Mouse (Mus musculus) limb, embryonic 11.5 days (tissue): ENCODE data around the gene Rbm33. TPM values are rescaled to one million over a fixed set of nuclear protein-coding genes. Genes with fewer than 3 reads are reported as not detected.

Source experiments
- ATAC-seq: fragments of 200-750 bp; cut with Nextera tagmentation; 2 replicates; pipeline ENCODE4 v1.8.0; 2017; ENCODE audit warnings: low read depth; ENCODE audit not compliant: insufficient number of reproducible peaks, low FRiP score, low TSS enrichment
- DNase-seq: peaks from one replicate; pipeline ENCODE4 v3.0.0-alpha.2; 2015; ENCODE audit warnings: low spot score
- H3K27ac ChIP-seq: fragments of 300-500 bp; sonication (generic); replicated peaks from 2 replicates; pipeline ENCODE4 v1.5.1; 2014; ENCODE audit warnings: low read depth, mild to moderate bottlenecking, low read length
- H3K27me3 ChIP-seq: fragments of 300-500 bp; sonication (generic); 2 replicates; pipeline ENCODE4 v1.6.1; 2014; ENCODE audit warnings: mild to moderate bottlenecking, low read length, mixed read lengths; ENCODE audit not compliant: control insufficient read depth, insufficient read depth
- H3K36me3 ChIP-seq: fragments of 300-500 bp; sonication (generic); 2 replicates; pipeline ENCODE4 v1.6.1; 2014; ENCODE audit warnings: mild to moderate bottlenecking, low read length, moderate library complexity, mixed read lengths; ENCODE audit not compliant: control insufficient read depth, insufficient read depth
- H3K4me1 ChIP-seq: fragments of 300-500 bp; sonication (generic); 2 replicates; pipeline ENCODE4 v1.6.1; 2014; ENCODE audit warnings: low read length, mixed read lengths; ENCODE audit not compliant: control insufficient read depth, insufficient read depth
- H3K4me2 ChIP-seq: fragments of 300-500 bp; sonication (generic); 2 replicates; pipeline ENCODE4 v1.6.1; 2014; ENCODE audit warnings: low read depth, mild to moderate bottlenecking, moderate library complexity; ENCODE audit not compliant: severe bottlenecking
- H3K4me3 ChIP-seq: fragments of 300-500 bp; sonication (generic); 2 replicates; pipeline ENCODE4 v1.5.1; 2014; ENCODE audit warnings: low read depth, low read length
- H3K9ac ChIP-seq: fragments of 300-500 bp; sonication (generic); 2 replicates; pipeline ENCODE4 v1.6.1; 2014; ENCODE audit warnings: mild to moderate bottlenecking, low read length
- H3K9me3 ChIP-seq: fragments of 300-500 bp; sonication (generic); 2 replicates; pipeline ENCODE4 v1.6.1; 2016; ENCODE audit warnings: low read length; ENCODE audit not compliant: control insufficient read depth
- WGBS: fragments of 180-500 bp; shearing (Covaris S2); extraction: QIAGEN DNeasy Blood & Tissue Kit; methylation state at CpG from one replicate; pipeline ENCODE4 v1.1.7; 2014; 5-methylcytosine and 5-hydroxymethylcytosine counted together
- polyA plus RNA-seq: library from polyadenylated mRNA; unstranded; fragments of >200 nt; fragmentation: Nextera tagmentation; extraction: Ambion mirVana; gene quantifications from 2 replicates; pipeline ENCODE4 v1.2.1, GENCODE M21; 2014

The Rbm33 gene
- polyA plus RNA-seq, 1 experiment from 2014 or later = 18.5 TPM

DNA sequence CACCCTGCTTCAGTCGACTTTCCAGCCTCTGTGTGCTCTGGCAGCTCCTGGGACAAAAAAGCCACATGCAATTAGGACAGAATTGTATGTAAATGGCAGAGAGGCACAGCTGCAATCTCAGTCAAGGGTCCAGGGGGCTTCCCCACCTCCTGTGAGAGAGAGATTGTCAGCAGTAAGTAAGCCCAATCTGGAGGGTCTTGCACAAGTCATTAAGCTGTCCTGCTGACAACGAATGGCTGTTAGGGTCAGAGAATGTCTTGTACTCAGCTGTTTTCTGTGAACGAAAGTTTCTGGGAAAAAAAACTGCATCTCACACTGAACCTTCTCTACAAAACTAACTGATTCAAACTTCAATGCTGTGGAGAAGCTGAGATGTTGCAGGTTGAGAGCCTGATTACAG lies 24.6 kb upstream of the Rbm33 start:
- Histone ChIP-seq H3K4me3 (no peak overlapping the region), H3K9ac (no peak overlapping the region), H3K4me2 (no peak overlapping the region), H3K4me1 (no peaks in the 10 kb centered on the region), H3K27me3 (no peaks in the 10 kb centered on the region), H3K36me3 (no peaks in the 10 kb centered on the region), H3K27ac (no peak overlapping the region), H3K9me3 (no peaks in the 10 kb centered on the region)
- ATAC-seq = no peak
- 24% methylated on average over 3 of the region's 3 CpGs for WGBS
- DNase-seq = no peak

DNA sequence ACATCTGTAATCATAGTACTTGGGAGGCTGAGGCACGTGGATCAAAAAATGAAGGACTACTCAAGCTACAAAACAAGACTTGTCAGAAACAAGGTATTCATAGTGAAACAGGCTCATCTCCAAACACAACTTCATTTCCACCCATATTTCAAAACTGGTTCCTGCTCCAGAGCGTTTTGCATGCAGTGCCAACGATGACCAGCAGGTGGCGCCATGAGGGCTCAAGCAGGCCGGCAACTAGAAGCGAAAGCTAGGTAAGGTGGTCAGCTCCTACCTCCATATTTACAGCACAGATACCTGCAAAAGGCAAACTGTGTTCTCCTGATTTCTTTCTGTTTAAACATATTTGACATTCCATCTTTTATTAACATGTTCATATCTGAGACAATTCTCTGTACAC lies 22.9 kb upstream of the Rbm33 start:
- H3K27ac ChIP-seq = no peak overlapping the region
- WGBS = 6% methylated on average over 6 of the region's 6 CpGs
- H3K9ac ChIP-seq = no peak overlapping the region
- no peak overlapping the region for H3K4me2 ChIP-seq
- no peaks in the 10 kb centered on the region for H3K4me1 ChIP-seq
- H3K27me3 ChIP-seq = no peaks in the 10 kb centered on the region
- no peaks in the 10 kb centered on the region for H3K9me3 ChIP-seq
- ATAC-seq (no peak), DNase-seq (peak; percentile 93)
- H3K4me3 ChIP-seq = no peak overlapping the region
- H3K36me3 ChIP-seq = no peaks in the 10 kb centered on the region

DNA sequence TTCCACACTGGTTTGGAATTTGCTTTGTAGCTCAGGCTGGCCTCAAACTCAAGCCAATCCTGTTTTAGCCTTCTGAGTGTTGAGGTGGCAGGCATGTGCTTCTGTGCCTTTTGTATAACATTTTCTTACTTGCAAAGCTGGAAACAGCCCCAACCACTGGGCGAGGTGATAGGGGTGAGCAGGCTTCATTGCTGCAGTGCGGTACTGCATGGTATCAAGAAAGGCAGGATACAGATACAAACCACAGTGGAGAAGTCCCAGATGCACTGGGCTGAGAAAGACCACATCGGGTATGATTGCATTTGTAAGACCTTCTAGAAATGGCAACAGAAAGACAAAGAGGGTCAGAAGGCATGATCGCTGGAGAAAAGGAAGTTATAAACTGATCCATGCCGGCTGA lies 18.8 kb upstream of the Rbm33 start:
- Histone ChIP-seq H3K9me3 (no peaks in the 10 kb centered on the region), H3K4me1 (no peaks in the 10 kb centered on the region), H3K36me3 (no peaks in the 10 kb centered on the region), H3K9ac (no peak overlapping the region), H3K4me3 (no peak overlapping the region), H3K4me2 (no peak overlapping the region), H3K27ac (no peak overlapping the region), H3K27me3 (no peaks in the 10 kb centered on the region)
- 86% methylated on average over 5 of the region's 5 CpGs for WGBS
- ATAC-seq = no peak
- DNase-seq = no peak

DNA sequence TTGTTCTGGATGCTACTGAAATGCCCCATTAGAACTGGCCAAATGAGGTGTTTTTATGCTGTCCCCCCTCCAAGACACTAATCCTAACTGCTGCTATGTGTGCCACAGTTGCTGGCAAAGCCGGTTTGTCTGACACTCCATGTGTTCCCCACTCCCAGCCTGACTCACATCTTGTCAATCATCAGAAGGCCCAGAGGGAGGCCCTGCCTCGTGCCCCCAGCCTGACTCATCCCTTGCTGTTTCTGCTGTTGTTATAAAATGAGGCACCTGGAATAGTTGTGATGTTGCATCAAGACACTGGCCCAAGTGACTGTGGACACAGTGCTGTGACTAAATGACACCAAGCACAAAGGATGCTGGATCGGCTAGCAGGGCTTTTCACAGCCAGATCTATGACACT lies 18.2 kb upstream of the Rbm33 start:
- Histone ChIP-seq H3K9ac (no peak overlapping the region), H3K4me1 (no peaks in the 10 kb centered on the region), H3K9me3 (no peaks in the 10 kb centered on the region), H3K4me2 (no peak overlapping the region), H3K27me3 (no peaks in the 10 kb centered on the region), H3K4me3 (no peak overlapping the region), H3K36me3 (no peaks in the 10 kb centered on the region), H3K27ac (no peak overlapping the region)
- DNase-seq (no peak), ATAC-seq (no peak)
- WGBS = 68% methylated on average over 3 of the region's 3 CpGs

DNA sequence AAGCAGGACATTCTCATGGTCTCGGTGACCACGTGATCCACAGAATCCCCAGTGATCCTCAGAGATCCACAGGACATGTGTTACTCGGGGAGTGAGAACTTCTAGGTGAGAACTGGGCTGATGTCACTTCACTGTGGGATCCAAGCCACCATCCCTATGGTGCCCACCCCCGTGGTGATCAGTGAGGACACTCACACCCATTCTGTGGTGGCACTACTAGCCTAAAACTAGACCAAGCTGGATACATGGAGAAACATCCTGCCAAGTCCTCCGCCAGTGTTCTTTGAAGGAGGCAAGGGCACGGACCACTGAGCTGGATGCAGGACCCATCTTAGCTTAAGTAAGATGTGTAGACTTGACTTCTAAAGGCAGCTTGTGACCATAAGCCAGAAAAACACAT lies 17.6 kb upstream of the Rbm33 start:
- Histone ChIP-seq H3K4me1 (no peaks in the 10 kb centered on the region), H3K4me2 (no peak overlapping the region), H3K27ac (no peak overlapping the region), H3K4me3 (no peak overlapping the region), H3K9ac (no peak overlapping the region), H3K27me3 (no peaks in the 10 kb centered on the region), H3K9me3 (no peaks in the 10 kb centered on the region), H3K36me3 (no peaks in the 10 kb centered on the region)
- WGBS = 82% methylated on average over 6 of the region's 6 CpGs
- no peak for ATAC-seq
- DNase-seq = no peak

DNA sequence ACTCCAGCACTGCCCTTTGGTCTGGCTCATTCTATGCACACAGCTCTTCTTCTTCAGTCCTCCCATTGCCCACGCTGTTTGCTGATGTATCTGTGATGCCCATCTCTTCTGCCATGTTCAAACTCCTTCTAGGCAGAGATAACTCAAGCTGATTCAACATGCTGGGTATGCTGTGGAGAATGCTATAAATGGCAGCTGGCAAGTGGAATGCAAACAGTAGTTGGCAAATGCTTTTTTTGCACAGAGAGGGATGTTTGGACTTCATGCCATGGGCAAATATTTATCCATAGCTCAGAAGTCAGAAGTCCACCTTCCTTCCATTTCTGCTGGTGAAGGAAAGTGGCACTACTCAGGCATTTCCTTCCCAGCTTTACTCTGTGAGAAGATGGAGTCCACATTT lies 14.2 kb upstream of the Rbm33 start:
- DNase-seq = no peak
- H3K9ac ChIP-seq = no peak overlapping the region

DNA sequence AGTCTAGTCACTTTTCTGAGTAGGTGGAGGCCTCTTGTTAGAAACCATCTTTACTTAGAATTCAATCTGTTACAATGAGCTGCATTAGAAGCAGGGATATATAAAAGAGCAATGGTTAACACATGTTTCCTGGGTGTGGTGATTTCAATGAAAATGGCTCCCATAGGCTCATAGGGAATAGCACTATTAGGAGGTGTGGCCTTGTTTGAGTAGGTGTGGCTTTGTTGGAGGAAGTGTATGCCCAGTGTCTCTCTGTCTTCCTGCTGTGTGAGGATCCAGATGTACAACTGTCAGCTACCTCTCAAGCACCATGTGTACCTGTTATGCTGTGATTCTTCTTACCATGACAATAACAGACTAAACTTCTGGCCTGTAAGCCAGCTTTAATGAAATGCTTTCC lies 12.4 kb upstream of the Rbm33 start:
- Histone ChIP-seq H3K9me3 (no peaks in the 10 kb centered on the region), H3K4me3 (no peak overlapping the region)
- ATAC-seq = no peak

More for the DNA sequence above, 14.2 kb upstream of the Rbm33 start:
- Histone ChIP-seq H3K36me3 (no peaks in the 10 kb centered on the region), H3K4me2 (no peak overlapping the region), H3K27me3 (no peaks in the 10 kb centered on the region), H3K9me3 (no peaks in the 10 kb centered on the region), H3K4me1 (no peaks in the 10 kb centered on the region), H3K4me3 (no peak overlapping the region), H3K27ac (no peak overlapping the region)
- no peak for ATAC-seq
- WGBS = 88% methylated on average over 1 of the region's 1 CpGs

DNA sequence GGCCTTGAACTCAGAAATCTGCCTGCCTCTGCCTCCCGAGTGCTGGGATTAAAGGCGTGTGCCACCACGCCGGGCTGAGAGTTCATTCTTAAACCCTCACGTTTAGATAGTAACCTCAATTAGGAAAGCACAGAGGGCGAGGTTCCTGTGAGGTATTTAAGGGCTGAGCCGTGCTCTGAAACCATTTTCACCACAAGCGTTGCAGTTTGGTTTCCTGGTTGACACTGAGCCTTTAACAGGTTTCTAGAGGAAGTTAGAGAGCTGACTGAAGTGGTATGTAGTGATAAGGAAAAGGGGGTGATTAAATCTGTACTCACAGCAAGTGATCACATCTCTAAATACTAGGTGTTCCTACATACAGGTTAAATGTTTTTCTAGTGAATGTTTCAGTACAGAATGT lies 1.4 kb upstream of the Rbm33 start:
- no peak overlapping the region for H3K4me3 ChIP-seq
- H3K4me1 ChIP-seq = no peaks in the 10 kb centered on the region
- WGBS = 77% methylated on average over 8 of the region's 8 CpGs
- no peak overlapping the region for H3K9ac ChIP-seq
- no peaks in the 10 kb centered on the region for H3K36me3 ChIP-seq
- no peaks in the 10 kb centered on the region for H3K27me3 ChIP-seq
- no peaks in the 10 kb centered on the region for H3K9me3 ChIP-seq
- H3K4me2 ChIP-seq = no peak overlapping the region
- DNase-seq (no peak), ATAC-seq (no peak)
- no peak overlapping the region for H3K27ac ChIP-seq

More for the DNA sequence above, 12.4 kb upstream of the Rbm33 start:
- Histone ChIP-seq H3K36me3 (no peaks in the 10 kb centered on the region), H3K27me3 (no peaks in the 10 kb centered on the region), H3K27ac (no peak overlapping the region), H3K4me1 (no peaks in the 10 kb centered on the region), H3K4me2 (no peak overlapping the region), H3K9ac (no peak overlapping the region)
- no peak for DNase-seq

DNA sequence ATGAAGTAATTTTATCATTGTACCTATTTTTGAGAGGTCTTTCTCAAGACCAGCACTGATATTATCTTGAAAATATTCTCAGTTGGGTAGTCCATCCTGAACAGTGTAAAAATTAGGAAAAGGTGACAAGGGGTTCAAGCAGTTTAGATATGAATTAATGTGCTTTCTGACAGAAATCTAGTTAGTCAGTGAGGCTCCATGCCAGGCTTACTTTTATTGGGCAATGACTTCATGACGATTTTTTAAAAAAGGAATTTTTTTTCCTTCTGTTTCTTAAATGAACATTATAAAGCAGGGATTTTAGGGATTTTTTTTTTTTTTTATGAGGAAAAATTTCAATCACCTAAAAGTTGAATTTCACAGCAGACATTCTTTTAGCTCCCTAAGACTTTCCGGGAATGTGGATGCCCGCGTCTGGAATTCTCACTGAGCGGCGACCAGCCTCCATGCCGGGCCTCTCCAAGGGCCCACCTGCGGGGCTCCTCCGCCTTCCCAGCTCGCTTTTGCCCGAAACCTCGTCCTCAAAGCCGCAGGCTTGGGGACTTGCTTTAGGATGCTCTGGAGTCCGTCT lies 685 bp upstream of the Rbm33 start:
- no peaks in the 10 kb centered on the region for H3K4me1 ChIP-seq
- H3K27ac ChIP-seq = peak overlapping the region; percentile 99
- WGBS = under 1% methylated on average over 14 of the region's 14 CpGs
- peak overlapping the region; percentile 100 for H3K9ac ChIP-seq
- no peak for DNase-seq
- no peaks in the 10 kb centered on the region for H3K27me3 ChIP-seq
- H3K36me3 ChIP-seq = no peaks in the 10 kb centered on the region
- no peak; the same call in 1 of the 2 replicates for ATAC-seq
- no peaks in the 10 kb centered on the region for H3K9me3 ChIP-seq
- peak overlapping the region; percentile 65 for H3K4me2 ChIP-seq
- peak overlapping the region; percentile 65 for H3K4me3 ChIP-seq
